Mouse (Mus musculus) cerebellum, adult 2 months (tissue): ENCODE data around the gene Oscp1.

Experiments used
- CTCF ChIP-seq: fragments of 200-500 bp; IDR thresholded peaks from 2 replicates; pipeline ENCODE4 v1.5.1; 2011; ENCODE audit warnings: low read depth, mild to moderate bottlenecking, control low read depth, low read length, moderate library complexity, borderline replicate concordance; ENCODE audit not compliant: insufficient read depth
- POLR2A ChIP-seq: fragments of 200-500 bp; IDR thresholded peaks from 2 replicates; pipeline ENCODE4 v1.6.1; 2011; ENCODE audit warnings: low read length, control low read depth, borderline replicate concordance; ENCODE audit not compliant: insufficient read depth

DNA sequence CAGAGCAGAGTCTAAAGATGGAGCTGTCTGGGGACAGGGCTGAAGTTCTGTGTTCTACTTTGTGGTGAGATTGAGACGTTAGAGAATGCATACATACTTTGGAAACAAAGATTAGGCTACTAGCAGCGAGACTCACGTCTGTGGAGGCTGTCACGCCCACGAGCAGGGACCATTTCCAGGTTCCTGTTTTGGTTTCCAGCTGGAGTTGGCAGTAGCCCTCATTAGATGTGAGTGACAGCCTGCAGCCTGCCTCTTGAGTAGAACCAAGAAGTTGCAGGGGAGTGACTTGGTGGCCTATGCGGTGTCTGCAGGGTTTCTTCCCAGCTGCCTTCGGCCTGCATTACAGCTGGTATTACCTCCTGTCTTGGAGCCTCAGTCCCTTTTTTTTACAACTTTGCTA is 6.7 kb upstream of the Oscp1 start:
- TF ChIP-seq CTCF (no peak), POLR2A (no peak)
